Mouse (Mus musculus) adrenal gland, adult 8-10 months (tissue): ENCODE data around the gene Gamt. TPM values are rescaled to one million over a fixed set of nuclear protein-coding genes. Genes with fewer than 3 reads are reported as not detected.
"Not testable (repeated sequence)": the region's sequence is repeated elsewhere in the genome, so short reads cannot be mapped to it uniquely, and the experiment has no call there.

ENCODE experiments used
- DNase-seq: peaks from one replicate; pipeline ENCODE4 v3.0.0; 2022
- total RNA-seq, 4 experiments: library from RNA; stranded (reverse); gene quantifications; 2 replicates each; pipeline ENCODE4 v1.2.4; 2022

Gene Gamt
- total RNA-seq, 4 experiments from 2014 or later: 238 to 291 (median 243) TPM

GRCm38 (mm10) chr10:80258752-80259462, 1.9 kb downstream of the Gamt start:
- peak; percentile 64 for DNase-seq

- DNase-seq: no peak
These were observed 2.9 kb downstream of the Gamt start for GRCm38 (mm10) chr10:80257936-80258335.

- DNase-seq: peak; percentile 80
These were observed 4.8 kb downstream of the Gamt start for GRCm38 (mm10) chr10:80255881-80256535.

GRCm38 (mm10) chr10:80254331-80255297, 6.2 kb downstream of the Gamt start:
- no peak for DNase-seq

- DNase-seq: no peak
These were observed 7.3 kb downstream of the Gamt start for GRCm38 (mm10) chr10:80253551-80253950.

- no peak for DNase-seq
These were observed 8.1 kb downstream of the Gamt start for GRCm38 (mm10) chr10:80252493-80253274.

GRCm38 (mm10) chr10:80252011-80252410, 8.8 kb downstream of the Gamt start:
- no peak for DNase-seq

GRCm38 (mm10) chr10:80250573-80250972, 10.2 kb downstream of the Gamt start:
- no peak for DNase-seq

- DNase-seq: no peak
These were observed 10.8 kb downstream of the Gamt start for GRCm38 (mm10) chr10:80250059-80250458.

- DNase-seq: peak; percentile 94
These were observed 11.7 kb downstream of the Gamt start, which contains the start of gene Ndufs7 for GRCm38 (mm10) chr10:80248971-80249640. TSS of gene Ndufs7 (plus strand) at chr10:80249121.

GRCm38 (mm10) chr10:80248437-80248836, 12.4 kb downstream of the Gamt start:
- not testable (repeated sequence) for DNase-seq

- DNase-seq: no peak
These were observed 13.0 kb downstream of the Gamt start for GRCm38 (mm10) chr10:80247849-80248248.

- DNase-seq: peak; percentile 62
These were observed 15.2 kb downstream of the Gamt start for GRCm38 (mm10) chr10:80245600-80245999.

GRCm38 (mm10) chr10:80244791-80245399, 15.9 kb downstream of the Gamt start:
- DNase-seq: no peak

- DNase-seq: no peak
These were observed 18.2 kb downstream of the Gamt start for GRCm38 (mm10) chr10:80242607-80243006.

GRCm38 (mm10) chr10:80242088-80242487, 18.7 kb downstream of the Gamt start:
- no peak for DNase-seq

GRCm38 (mm10) chr10:80239791-80240190, 21.0 kb downstream of the Gamt start:
- no peak for DNase-seq

- DNase-seq: no peak
These were observed 22.5 kb downstream of the Gamt start for GRCm38 (mm10) chr10:80238306-80238705.

- DNase-seq: no peak
These were observed 23.8 kb downstream of the Gamt start for GRCm38 (mm10) chr10:80237020-80237419.

- no peak for DNase-seq
These were observed 24.5 kb downstream of the Gamt start for GRCm38 (mm10) chr10:80236145-80236825.
